Mouse (Mus musculus) heart, adult 2 months (tissue): Measurements from ENCODE around the gene Hvcn1.

ENCODE experiments used
- CTCF ChIP-seq: fragments of 200-600 bp; IDR thresholded peaks from 2 replicates; pipeline ENCODE4 v1.8.1; 2022; ENCODE audit warnings: antibody characterized with exemption, mild to moderate bottlenecking, moderate library complexity
- POLR2A ChIP-seq: fragments of 200-500 bp; IDR thresholded peaks from 2 replicates; pipeline ENCODE4 v1.6.1; 2011; ENCODE audit warnings: mild to moderate bottlenecking, low read depth, low read length, control low read depth; ENCODE audit not compliant: insufficient read depth

DNA sequence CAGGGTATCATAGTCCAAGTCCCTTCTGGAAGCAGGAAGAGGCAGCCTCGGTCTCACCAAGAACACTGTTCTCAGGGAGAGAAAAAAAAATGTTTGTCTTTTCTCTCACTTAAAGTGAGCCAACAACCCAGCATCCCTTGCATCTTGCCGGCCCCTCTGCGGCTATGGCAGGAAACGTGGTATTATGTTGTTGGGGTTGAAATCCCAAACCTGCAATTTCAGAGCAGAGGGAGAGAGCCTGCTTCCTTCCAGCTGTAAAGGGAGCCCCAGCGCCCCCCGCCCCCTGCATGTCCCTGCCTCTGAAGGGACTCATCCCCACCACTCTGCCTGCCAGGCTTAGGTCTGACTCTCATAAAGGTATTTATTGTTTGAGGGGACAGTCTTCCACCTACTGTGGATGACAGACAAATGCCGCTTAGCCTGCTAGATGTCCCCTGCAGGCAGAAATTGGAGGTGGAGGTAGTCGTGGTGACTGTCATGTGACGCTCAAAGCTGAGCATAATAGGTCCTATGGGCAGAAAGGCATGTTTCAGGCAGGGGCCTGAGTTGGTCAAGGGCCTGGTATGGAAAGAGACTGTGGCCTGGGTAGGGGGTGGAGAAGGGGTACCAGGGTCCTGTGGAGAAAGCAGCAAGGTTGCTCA is 28.7 kb downstream of the Hvcn1 start:
- TF ChIP-seq POLR2A (no peak), CTCF (no peak)
